Mouse (Mus musculus) adrenal gland, adult 18-20 months (tissue): Measurements from ENCODE around the gene Nsun5. TPM values are rescaled to one million over a fixed set of nuclear protein-coding genes. Genes with fewer than 3 reads are reported as not detected.

ENCODE experiments used
- DNase-seq, 2 experiments: peaks; one replicate each; pipeline ENCODE4 v3.0.0; 2021 to 2022; ENCODE audit warnings: low spot score in 2 of 2
- microRNA-seq, 2 experiments: library from miRNA; unstranded; fragments of <30 nt; microRNA quantifications; one replicate each; pipeline ENCODE4 v1.2.0; 2021; ENCODE audit warnings: borderline number of aligned reads in 2 of 2
- total RNA-seq, 2 experiments: library from RNA; stranded (reverse); gene quantifications; 1 replicate in 1 of 2; 2 replicates in 1 of 2; pipeline ENCODE4 v1.2.3; 2021

The Nsun5 gene
- total RNA-seq, 2 experiments from 2014 or later: 22.0 to 23.7 TPM

GRCm38 (mm10) chr5:135371195-135371594 is 1.4 kb downstream of the Nsun5 start:
- DNase-seq: no peak

DNA sequence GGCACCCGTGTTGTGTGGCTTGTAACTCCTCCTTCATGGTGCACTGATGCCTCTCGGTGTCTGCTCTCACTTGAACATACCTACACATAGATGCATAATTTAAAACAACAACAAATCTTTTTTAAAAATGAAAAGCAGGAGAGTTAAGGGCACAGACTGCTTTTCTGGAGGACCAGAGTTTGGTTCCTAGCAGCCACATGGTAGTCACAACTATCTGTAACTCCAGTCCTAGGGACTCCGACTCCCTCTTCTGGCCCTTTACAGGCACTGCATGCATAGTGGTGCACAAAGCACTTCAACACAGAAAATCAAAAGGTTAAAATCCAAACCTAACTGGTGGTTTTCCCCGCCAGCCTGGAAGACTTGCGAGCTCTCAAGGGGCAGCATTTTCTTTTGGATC is 3.8 kb downstream of the Nsun5 start:
- no peak for DNase-seq

- no peak for DNase-seq
Measured at GRCm38 (mm10) chr5:135375167-135375566, 5.4 kb downstream of the Nsun5 start.

GRCm38 (mm10) chr5:135376341-135376740 is 6.6 kb downstream of the Nsun5 start:
- DNase-seq: no peak

DNA sequence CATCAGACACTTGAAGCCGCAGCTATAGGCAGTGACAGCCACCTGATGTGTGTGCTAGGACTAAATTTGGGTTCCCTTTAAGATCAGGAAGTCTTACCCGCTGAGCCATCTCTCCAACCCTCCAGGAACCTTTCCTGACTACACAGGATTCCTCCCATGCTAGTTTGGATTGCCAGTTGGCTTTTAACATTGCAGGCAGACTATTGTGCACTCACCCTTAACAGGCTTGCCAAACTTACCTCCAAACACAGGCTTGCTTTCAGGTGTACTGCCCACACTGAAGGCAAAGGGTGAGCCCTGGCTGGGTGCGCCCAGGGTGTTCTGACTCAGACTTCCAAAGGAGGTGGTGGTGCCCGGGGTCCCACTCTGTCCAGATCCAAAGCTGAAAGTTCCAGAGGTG is 10.9 kb downstream of the Nsun5 start:
- no peak for DNase-seq

DNA sequence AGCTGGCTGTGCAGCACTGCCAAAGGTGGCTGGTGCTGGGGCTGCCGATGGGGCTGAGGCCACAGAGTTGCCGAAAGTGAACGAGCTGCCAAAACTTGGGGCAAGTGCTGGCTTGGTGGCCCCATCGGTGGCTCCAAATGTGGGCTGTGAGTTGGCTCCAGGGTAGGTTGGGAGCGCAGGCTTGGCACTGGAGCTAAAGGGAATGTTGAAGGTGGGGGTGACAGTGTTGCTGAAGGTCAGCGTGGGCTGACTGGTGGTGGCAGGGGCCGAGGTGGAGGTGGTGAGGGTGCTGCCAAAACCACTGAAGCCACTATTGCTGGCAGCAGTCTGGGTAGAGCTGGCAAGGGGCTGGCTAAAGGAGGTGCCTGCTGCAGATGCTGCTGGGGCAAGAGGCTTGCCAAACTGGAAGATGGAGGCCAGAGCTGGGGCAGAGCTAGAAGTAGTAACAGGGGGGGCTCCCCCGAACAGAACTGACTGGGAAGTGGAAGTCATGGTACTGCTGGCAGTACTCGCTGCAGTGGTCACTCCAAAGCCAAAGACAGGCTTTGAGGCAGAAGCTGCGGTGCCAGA is 11.7 kb downstream of the Nsun5 start:
- no peak for DNase-seq

DNA sequence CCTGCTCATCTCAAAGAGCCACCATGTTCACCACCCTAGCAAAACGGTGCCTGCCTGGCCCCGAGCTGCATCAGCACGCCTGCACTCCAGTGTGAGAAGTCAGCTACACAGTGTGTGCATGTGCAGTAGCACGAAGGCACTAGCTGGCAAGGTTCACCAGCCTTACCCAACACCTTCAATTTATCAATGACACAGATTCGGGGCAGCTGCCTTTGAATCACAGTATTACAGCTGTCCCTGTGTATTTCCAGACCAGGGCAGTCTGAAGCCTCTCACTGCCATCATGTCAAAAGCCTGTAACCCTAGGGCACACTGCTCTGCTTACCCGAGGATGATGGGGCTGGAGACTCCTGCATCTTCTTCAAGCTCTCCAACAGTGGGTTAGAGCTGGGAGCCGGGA is 13.0 kb downstream of the Nsun5 start:
- DNase-seq: no peak

DNA sequence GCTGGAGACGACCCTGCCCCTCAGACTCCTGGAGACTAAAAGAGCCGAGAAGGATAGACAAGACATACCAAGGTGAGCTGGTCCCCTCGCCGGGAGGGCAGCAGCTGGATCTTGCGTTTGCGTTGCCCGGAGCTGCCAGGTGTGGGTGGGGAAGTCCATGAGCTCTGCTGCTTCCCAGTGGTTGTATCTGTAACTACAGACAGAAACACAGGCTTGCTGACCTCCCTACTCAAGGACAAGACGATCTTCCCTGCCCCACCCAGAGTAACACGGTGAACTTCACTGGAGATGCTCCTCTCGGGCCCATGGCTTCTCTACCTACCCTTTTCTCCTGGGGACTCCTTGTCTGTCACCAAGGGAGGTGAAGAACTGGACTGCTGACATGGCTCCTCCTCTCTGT is 14.0 kb downstream of the Nsun5 start:
- DNase-seq: no peak

DNA sequence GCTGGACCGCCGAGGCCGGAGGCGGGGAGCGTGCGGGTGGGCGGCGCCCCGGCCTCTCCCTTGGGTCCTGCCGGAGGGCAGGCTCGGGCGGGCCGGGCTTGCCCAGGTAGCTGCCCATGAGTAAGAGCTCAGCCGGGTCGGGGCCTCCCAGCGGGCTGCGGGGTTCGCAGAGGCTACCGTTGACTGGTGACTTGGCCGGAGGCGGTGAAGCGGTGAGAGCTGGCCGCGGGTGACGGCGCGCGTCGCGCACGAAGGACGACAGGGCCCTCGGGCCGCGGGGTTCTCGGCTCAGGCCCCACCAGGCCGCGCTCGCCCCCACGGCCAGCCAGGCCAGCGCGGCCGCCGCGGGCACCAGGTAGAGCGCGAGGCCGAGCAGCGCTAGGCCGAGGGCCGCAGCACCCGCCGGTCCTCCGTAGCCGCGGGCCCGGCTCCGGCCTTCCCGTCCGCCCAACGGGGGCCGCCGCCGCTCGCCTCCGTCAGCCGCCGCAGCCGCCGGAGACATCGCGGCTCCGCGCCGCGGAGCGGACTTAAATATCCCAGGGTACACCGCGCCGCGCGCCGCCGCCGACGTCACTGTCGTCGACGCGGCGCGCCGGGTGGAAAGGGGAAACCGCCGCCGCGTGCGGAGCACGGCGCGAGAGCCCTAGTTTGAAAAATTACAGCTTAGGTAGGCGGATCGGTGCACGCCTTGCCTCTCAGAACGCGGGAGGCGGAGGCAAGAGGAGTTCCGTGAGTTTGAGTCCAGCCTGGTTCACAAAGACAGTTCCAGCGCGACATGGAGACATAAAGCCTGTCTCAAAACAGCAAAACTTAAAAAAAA is 24.5 kb downstream of the Nsun5 start, which contains the start of gene Pom121:
Pom121 (minus strand) TSS at position 543 of the 820 bp plus-strand sequence.
- peak; percentile 77 to 83 for DNase-seq

DNA sequence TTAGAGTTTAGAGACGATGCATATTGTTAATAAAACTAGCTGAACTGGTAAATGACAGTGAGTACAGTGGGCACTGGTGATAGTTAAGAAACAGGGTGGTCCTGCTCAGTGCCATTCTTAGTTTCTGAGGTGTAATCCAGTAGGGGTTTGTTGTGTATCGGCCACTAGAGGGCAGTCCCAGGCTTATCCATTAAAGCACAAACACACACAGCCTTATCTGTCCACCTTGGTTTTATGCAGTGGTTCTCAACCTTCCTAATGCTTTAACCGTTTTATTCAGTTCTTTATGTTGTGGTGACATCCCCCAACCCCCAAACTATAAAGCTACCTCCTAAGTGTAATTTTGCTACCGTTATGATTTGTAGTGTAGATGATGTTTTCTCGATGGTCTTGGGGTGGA is 26.1 kb downstream of the Nsun5 start:
- DNase-seq: no peak

DNA sequence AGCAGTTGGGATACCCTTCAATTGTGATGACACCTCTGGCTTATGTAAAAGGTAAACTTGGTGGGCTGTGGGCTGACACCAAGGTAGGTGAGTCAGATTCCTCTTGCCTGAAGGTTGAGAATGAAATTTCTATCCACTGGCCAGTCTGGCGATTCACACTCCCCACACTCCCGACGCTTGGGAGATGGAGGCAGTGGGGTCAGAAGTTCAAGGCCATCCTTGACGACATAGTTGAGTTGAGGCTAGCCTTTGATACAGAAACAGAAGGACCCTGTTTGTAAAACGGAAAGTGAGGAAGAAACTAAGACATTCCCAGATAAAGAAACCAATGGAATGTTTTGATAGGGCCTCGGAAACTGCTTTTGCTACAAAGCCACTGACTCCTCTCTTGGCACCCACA is 29.6 kb downstream of the Nsun5 start:
- DNase-seq: no peak

- DNase-seq: peak; percentile 82 to 88
Measured at GRCm38 (mm10) chr5:135400244-135400643, 30.5 kb downstream of the Nsun5 start.

- no peak for DNase-seq
Measured at GRCm38 (mm10) chr5:135404623-135405022, 34.9 kb downstream of the Nsun5 start.

DNA sequence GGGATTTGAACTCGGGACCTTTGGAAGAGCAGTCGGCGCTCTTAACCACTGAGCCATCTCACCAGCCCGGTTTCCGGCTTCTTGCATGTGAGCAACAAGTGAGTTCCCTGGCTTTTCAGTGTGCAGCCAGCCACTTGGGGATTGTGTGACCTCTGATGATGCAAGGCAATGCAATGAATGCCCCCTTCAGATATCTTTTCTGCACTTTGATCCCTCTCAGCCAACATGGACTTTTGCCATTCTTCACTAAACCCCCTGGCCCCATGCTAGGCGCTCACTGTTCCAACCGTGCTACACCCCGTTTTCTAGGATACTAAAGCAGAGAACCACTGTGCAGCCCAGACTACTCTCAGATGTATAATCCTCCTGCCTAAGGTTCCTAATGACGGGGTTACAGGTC is 35.7 kb downstream of the Nsun5 start:
- DNase-seq: no peak

DNA sequence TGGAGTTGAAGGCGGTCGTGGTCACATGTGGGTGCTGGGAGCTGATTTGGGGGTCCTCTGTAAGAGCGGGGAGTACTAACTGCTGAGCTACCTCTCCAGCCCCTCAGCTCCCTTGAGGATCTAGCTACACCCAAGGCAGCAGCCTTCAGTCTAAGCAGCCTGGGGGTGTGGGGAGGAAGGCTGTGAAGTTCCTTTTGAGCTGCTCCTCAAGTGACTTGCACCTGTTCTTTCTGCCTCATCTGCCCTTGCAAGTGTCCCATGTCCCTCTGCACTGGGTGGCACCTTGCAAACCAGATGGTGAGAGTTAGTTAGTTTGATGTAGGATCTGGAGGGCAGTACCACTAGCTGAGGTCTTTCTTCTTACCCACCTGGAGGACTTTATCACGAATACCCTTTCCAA is 38.4 kb downstream of the Nsun5 start:
- DNase-seq: no peak

DNA sequence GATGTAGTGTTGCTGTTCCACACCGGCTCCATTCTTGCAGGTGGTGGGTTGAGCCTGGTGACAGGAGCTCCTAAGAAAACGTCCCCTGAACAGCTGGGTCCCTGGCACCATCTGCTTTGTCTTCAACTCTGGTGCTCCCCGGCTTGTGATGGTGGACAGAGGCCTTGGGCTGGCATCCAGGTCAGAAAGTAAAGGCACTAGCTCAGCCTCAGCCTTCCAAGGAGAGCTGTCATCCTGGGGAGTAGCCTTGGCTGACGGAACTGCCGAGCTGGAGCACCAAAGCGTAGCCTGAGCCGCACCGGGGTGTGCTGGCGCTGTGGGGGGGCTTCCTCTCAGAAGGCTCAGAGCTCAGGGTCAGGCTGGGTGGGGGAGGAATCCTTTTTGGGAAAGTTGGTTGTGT is 40.5 kb downstream of the Nsun5 start:
- DNase-seq: peak in 1 of 2 experiments; percentile 24

Small RNAs within 50 kb of the gene (microRNA-seq; reads per million reads assigned to microRNA genes)
- 0 to 1.4 reads per million in 2 experiments for gene Mir7033

Other genes with a start within 250 kb of the Nsun5 start
- 10 to 100 TPM; 20.6 to 29.5 TPM for gene Tbl2, start 220.3 kb upstream of the Nsun5 start, total RNA-seq
- 10 to 100 TPM; 74.1 to 77.2 TPM for gene Bcl7b, start 201.7 kb upstream of the Nsun5 start, total RNA-seq
- 10 to 100 TPM; 79.1 to 88.7 TPM for gene Baz1b, start 182.7 kb upstream of the Nsun5 start, total RNA-seq
- 10 to 100 TPM in 1 of 2 experiments, 1 to 10 TPM in 1; 3.0 to 10.5 TPM for gene Fzd9, start 118.7 kb upstream of the Nsun5 start, total RNA-seq
- gene Fkbp6, start 19.9 kb upstream of the Nsun5 start, total RNA-seq: under 1 TPM in 1 of 2 experiments, not detected in 1; 0.33 TPM
- not detected for gene Trim50, start 16.7 kb upstream of the Nsun5 start, total RNA-seq
- 10 to 100 TPM; 22.2 to 23.3 TPM for gene Pom121, start 24.6 kb downstream of the Nsun5 start, total RNA-seq
- 10 to 100 TPM; 19.7 to 24.4 TPM for gene Hip1, start 175.2 kb downstream of the Nsun5 start, total RNA-seq
- not detected for gene Ccl26, start 193.6 kb downstream of the Nsun5 start, total RNA-seq
- 1 to 10 TPM in 1 of 2 experiments, not detected in 1; 2.1 TPM for gene Ccl24, start 203.1 kb downstream of the Nsun5 start, total RNA-seq